Mouse (Mus musculus) yolk sac, embryonic 10.5 days (tissue): ENCODE measurements around the gene Prss12.

ENCODE experiments used
- DNase-seq: peaks from one replicate; pipeline ENCODE4 v3.0.0-alpha.2; 2017; ENCODE audit warnings: low spot score

The Prss12 gene

GRCm38 (mm10) chr3:123446708-123447537, at the start of gene Prss12:
Gene Prss12, plus strand, starts transcription at chr3:123446913.
- peak; percentile 11 for DNase-seq

- DNase-seq: no peak
These were observed 48.9 kb upstream of the Prss12 start for GRCm38 (mm10) chr3:123397562-123398481.

GRCm38 (mm10) chr3:123404945-123405344, 41.8 kb upstream of the Prss12 start:
- no peak for DNase-seq

GRCm38 (mm10) chr3:123411821-123412578, 34.7 kb upstream of the Prss12 start:
- no peak for DNase-seq

GRCm38 (mm10) chr3:123413173-123413572, 33.5 kb upstream of the Prss12 start:
- DNase-seq: no peak

- no peak for DNase-seq
These were observed 21.1 kb upstream of the Prss12 start for GRCm38 (mm10) chr3:123425647-123426046.

GRCm38 (mm10) chr3:123428005-123428404, 18.7 kb upstream of the Prss12 start:
- DNase-seq: no peak

- no peak for DNase-seq
These were observed 16.9 kb upstream of the Prss12 start for GRCm38 (mm10) chr3:123429597-123430458.

GRCm38 (mm10) chr3:123431951-123432674, 14.6 kb upstream of the Prss12 start:
- peak; percentile 7 for DNase-seq

GRCm38 (mm10) chr3:123433362-123433761, 13.4 kb upstream of the Prss12 start:
- DNase-seq: no peak

- no peak for DNase-seq
These were observed 9.1 kb upstream of the Prss12 start for GRCm38 (mm10) chr3:123437608-123438007.

- no peak for DNase-seq
These were observed 6.2 kb upstream of the Prss12 start for GRCm38 (mm10) chr3:123440490-123440889.

GRCm38 (mm10) chr3:123444466-123444865, 2.2 kb upstream of the Prss12 start:
- no peak for DNase-seq

- peak; percentile 6 for DNase-seq
These were observed 886 bp downstream of the Prss12 start for GRCm38 (mm10) chr3:123447538-123448059.

GRCm38 (mm10) chr3:123448096-123448495, 1.4 kb downstream of the Prss12 start:
- DNase-seq: peak; percentile 16

- no peak for DNase-seq
These were observed 3.4 kb downstream of the Prss12 start for GRCm38 (mm10) chr3:123450107-123450506.

- DNase-seq: no peak
These were observed 6.2 kb downstream of the Prss12 start for GRCm38 (mm10) chr3:123452904-123453303.

GRCm38 (mm10) chr3:123459492-123459891, 12.8 kb downstream of the Prss12 start:
- DNase-seq: no peak

GRCm38 (mm10) chr3:123460436-123460835, 13.7 kb downstream of the Prss12 start:
- DNase-seq: no peak

- DNase-seq: no peak
These were observed 15.6 kb downstream of the Prss12 start for GRCm38 (mm10) chr3:123462264-123462663.
